Mouse (Mus musculus): ENCODE data around the gene Pigu.

Pigu gene

DNA sequence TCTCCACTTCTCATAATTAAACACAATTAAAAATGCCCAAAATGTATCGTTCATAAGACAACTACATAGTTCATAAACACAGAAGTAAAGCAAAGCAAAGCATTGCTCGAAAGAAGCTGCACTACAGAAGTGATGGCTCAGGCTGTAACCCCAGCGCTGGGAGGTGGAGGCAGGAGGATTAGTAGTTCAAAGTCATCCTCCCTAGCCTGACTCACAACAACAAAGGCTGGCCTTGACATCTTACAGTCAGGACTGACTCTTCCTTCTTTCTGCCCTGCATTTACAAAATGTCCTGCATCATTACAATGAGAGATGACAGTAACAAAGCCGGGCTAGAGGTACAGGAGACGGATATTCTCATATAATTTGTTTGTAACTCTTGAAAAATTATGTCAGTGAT is 29.3 kb downstream of the Pigu start:
- ChIA-PET CTCF (interaction anchor here in 1 of 4 experiments (0.6 kb wide), 1 partner anchor 418 kb away, joined by 9 read pairs; no protein-coding TSS in a partner anchor), POLR2A (interaction anchor here in 1 of 4 experiments (1.6 kb wide), 1 partner anchor 54 kb away, joined by 4 read pairs; no protein-coding TSS in a partner anchor)

DNA sequence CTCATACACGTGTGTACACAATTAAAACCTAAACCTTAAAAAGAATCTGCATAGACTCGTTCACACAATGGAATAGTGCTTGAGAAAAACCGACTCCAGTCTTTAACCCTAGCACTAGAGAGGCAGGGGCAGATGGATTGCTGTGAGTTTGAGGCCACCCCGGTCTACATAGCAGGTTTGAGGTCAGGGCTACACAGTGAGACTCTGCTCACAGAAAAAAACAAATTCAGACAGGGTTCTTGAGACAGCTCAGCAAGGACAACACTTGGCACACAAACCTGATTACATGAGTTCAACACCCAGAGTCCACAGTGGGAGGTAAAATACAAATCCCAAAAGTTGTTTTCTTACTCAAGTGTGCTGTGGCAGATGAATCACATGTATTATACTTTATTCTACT is 31.2 kb downstream of the Pigu start:
- ChIA-PET CTCF (no interaction called here), POLR2A (no interaction called here)

DNA sequence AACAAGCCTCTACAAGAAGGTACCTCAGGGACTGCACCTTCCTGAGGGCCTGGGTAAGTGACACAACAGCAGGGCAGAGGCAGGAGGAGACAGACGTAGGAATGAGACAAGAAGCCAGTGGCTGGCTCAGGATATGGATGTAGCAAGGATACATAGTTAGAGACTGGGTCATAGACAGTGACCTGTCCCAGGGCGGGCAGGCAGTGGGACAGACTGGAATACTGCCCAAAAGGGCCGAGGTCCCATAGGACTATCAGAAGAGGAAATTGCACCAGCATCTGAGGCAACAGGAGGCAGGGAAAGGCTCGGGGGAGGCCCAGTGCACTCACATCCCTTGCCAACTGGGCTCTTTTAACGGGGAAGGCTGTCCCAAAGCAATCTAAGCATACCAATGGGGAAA is 36.6 kb downstream of the Pigu start:
- CTCF ChIA-PET, result interaction anchor here in 1 of 4 experiments (0.7 kb wide), 1 partner anchor 101 kb away, joined by 3 read pairs; no protein-coding TSS in a partner anchor
- POLR2A ChIA-PET, result no interaction called here

DNA sequence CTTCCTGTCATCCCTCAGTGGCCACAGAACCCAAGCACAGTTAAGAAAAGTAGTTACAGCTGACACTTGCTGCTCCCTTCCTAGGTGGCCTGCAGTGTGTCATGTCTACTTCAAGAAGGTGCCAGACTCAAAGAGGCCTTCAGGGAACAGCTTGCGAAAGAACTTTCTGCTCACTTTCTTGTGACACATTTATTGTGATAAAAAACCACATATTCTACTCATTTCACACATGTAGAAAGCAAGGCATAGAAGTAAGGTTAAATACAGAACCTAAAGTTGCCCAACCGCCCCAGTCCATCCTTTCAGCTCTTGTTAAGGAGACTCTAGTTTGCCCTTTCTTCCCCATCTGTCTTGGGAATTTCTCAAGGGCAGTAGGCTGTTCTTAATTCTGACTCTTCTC is 38.6 kb downstream of the Pigu start:
- POLR2A ChIA-PET, result interaction anchor here in 1 of 4 experiments (1.2 kb wide), 1 partner anchor 38 kb away, joined by 3 read pairs; no protein-coding TSS in a partner anchor
- CTCF ChIA-PET, result interaction anchor here in 1 of 4 experiments (0.7 kb wide), 1 partner anchor 26 kb away, joined by 3 read pairs; no protein-coding TSS in a partner anchor

DNA sequence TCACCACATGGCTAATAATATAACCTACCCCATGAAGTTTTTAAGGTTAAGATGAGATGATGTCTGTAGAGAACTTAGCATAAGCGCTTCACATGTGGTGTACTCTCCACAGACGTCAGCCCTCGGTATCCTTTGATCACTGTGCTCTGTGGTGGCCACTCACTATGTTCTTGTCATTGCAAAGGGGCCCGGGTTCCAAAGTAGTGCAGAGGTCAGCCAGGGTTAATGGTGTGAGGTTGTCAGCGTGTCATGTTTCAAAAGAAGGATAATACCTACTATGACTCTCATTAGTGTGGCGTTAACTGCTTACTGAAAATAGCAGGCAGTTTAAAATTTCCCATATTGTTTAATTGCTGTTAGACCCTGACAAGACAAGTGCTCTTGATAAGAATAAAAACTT is 43.6 kb downstream of the Pigu start:
- POLR2A ChIA-PET, result interaction anchor here in 2 of 4 experiments (0.6 to 1.4 kb wide), 2 partner anchors 16 to 887 kb away, joined by 3 to 4 read pairs; no protein-coding TSS in a partner anchor
- CTCF ChIA-PET, result interaction anchor here in 1 of 4 experiments (0.7 kb wide), 1 partner anchor 228 kb away, joined by 4 read pairs; no protein-coding TSS in a partner anchor

DNA sequence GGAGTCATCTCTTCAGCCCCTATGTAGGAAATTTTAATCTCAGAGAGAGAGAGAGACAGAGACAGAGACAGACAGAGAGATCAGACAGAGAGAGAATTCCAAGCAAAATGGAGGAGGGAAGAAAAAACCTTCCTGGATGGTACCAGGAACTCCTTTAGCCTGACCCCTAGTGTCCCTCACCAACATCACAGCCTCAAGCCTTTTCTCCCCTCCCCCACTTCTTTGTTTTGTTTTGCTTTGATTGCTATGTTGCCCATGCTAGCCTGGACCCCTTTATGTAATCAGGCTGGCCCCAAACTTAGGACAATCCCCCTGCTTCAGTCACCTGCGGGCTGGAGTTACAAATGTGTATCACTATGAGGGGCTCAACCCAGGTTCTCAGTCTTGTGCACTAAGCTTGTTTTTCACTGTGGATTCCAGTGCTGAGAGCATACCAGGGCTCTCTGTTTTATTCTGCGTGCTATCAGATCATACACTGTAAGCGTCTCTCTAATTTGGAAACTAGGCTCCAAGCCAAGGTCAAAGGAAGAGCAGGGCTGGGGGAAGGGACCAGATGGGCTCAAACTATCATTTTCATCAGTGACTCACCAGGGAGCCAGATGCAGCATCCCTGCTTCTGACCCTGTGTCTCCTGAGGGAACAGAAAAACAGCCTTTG is 48.2 kb downstream of the Pigu start:
- ChIA-PET CTCF (interaction anchor here in 1 of 4 experiments (1.5 kb wide), 1 partner anchor 10 kb away, joined by 3 read pairs; no protein-coding TSS in a partner anchor), POLR2A (interaction anchor here in 3 of 4 experiments (0.6 to 2.1 kb wide), 11 partner anchors 9 to 882 kb away, joined by 3 to 7 read pairs (median 3); partner anchors contain the start of genes Map1lc3a (in 1 of the 3) and Pigu (in 1 of the 3))

DNA sequence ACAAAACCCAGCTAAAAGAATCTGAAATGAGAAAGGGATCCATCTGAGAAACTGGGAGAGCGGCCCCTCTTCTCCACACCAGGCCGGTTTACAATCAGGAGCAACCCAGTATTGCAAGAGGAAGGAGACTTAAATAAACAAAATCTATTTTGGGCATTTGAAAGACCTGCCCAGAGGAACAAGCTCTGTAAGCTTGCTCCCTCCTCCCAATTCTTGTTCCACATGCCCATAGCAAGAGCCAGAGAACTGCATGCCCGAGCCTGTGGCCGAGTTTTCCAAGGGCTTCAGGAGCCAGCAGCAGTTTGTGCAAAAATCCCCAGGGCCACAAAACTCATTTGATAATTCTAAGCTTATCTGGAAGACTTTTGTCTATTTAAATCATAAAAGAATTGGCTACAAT is 57.7 kb downstream of the Pigu start:
- ChIA-PET POLR2A (interaction anchor here in 1 of 4 experiments (0.6 to 1.6 kb wide), 5 partner anchors 9 to 390 kb away, joined by 3 to 5 read pairs (median 3); no protein-coding TSS in a partner anchor), CTCF (interaction anchor here in 1 of 4 experiments (0.6 kb wide), 1 partner anchor 64 kb away, joined by 6 read pairs; no protein-coding TSS in a partner anchor)

DNA sequence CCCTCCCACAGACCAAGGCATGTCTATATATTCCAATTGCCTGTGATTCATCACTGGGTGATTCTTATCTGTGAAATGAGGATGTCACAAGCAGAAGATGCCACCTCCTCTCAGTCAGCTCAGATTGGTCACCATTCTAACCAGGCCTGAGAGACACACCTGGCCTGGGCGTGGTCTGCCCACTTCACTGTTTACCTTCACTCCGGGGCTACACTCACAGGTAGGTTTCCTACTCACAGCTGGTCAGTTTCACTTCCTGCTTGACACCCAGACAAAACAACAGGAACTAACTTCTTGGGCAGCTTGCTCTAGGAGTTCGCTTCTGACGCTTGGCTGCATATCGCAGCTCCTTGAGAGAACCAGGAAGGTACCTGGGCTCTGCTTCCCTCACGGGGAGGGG is 61.8 kb downstream of the Pigu start:
- POLR2A ChIA-PET, result interaction anchor here in 1 of 4 experiments (0.8 to 1.1 kb wide), 3 partner anchors 19 to 92 kb away, joined by 3 to 4 read pairs (median 3); partner anchors contain the start of gene Map1lc3a
- CTCF ChIA-PET, result interaction anchor here in 1 of 4 experiments (0.6 kb wide), 1 partner anchor 155 kb away, joined by 3 read pairs; no protein-coding TSS in a partner anchor

DNA sequence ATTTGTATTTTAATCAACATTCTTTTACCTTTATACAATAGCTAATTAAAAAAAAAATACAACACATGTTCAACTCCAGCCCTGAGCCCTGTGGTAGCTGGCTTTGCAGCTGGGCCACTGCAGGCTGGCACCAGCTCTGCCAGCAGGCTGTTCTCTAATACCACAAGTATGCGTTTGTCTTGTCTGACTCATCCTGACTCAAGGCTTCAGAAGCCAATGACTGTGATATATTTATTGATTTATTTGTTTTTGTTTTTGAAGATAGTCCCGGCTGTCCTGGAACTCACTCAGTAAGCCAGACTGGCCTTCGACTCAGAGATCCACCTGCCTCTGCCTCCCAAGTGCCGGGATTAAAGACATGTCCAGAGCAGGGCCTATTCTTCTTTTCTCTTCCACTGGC is 63.3 kb downstream of the Pigu start:
- CTCF ChIA-PET, result no interaction called here
- POLR2A ChIA-PET, result interaction anchor here in 2 of 4 experiments (0.7 to 1.7 kb wide), 3 partner anchors 9 to 15 kb away, joined by 3 read pairs; no protein-coding TSS in a partner anchor

DNA sequence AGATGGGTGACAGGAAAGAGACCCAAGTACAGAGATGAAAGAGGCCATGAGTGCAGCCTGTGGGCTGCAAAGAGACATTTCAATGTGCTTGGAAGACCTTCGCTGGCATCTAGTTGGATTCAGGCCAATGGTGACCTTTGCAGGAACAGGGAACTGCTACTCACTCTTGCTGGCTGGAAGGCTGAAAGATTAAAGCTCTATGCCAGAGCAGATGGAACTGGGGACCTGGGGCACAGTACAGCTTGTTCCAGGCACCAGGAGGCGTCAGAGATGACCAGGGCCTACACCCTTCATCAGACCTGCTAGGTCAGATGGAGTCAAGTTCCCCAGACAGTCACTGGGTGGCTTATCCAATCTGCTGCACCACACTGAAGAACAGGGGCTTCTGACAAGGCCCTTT is 63.8 kb downstream of the Pigu start:
- POLR2A ChIA-PET, result interaction anchor here in 2 of 4 experiments (0.7 to 1.7 kb wide), 3 partner anchors 10 to 15 kb away, joined by 3 read pairs; no protein-coding TSS in a partner anchor
- CTCF ChIA-PET, result interaction anchor here in 1 of 4 experiments (0.6 to 0.7 kb wide), 2 partner anchors 25 to 79 kb away, joined by 3 read pairs; no protein-coding TSS in a partner anchor

DNA sequence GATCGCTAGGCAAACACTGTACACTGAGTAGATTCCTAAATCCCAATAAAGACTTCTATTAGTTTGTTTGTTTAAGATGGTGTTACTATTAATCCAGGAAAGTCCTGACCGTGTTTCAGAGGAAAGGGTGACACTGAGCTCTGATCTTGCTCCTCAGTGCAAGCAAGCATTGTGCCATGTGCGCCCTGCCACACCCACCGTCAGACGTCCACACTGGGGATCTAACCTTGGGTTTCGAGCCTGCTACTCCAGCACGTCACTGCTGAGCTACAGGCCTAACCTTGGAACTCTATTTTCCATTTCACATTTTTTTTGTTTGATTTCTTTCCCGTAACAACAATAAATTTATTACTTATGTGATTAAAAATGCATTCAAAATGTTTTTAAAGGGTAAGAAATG is 67.2 kb downstream of the Pigu start:
- POLR2A ChIA-PET, result interaction anchor here in 2 of 4 experiments (0.7 to 1.9 kb wide), 5 partner anchors 10 to 54 kb away, joined by 3 to 5 read pairs (median 4); partner anchors contain the start of gene Dynlrb1 (in 1 of the 2)
- CTCF ChIA-PET, result interaction anchor here in 2 of 4 experiments (0.6 to 0.8 kb wide), 3 partner anchors 19 to 468 kb away, joined by 3 read pairs; no protein-coding TSS in a partner anchor

DNA sequence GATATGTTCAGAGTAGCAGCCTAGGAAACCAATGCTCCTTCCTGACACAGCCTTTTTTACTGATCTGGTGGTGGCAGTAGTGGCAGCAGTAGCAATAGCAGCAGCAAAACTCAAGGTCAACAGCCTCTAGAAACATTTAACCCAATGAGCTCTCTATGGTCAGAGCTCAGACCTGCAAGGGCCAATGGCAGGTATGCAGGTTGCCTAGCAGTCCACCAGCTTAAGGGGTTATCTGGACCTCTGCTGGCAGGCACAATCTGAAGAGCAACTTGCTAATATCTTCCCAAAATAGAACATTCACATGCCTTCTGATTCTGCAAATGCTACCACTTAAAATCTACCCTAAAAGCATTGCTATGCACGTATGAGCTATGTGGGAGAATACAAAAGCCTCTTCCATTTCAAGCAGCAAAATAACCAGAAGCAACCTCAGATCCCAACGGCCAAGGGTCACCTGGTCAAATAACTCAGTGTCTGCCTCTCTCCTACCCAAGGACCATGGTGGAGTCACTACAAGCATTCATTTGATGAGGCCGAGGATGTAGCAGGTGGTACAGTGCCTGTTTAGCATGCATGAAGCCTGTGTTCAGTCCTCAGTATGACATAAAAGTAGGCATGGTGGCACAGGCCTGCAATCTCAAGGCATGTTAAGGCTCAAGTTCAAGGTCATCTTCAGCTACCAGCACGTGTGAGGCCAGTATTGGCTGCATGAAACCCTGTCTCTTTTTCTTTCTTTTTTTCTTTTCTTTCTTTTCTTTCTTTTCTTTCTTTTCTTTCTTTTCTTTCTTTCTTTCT is 69.6 kb downstream of the Pigu start:
- CTCF ChIA-PET, result no interaction called here

DNA sequence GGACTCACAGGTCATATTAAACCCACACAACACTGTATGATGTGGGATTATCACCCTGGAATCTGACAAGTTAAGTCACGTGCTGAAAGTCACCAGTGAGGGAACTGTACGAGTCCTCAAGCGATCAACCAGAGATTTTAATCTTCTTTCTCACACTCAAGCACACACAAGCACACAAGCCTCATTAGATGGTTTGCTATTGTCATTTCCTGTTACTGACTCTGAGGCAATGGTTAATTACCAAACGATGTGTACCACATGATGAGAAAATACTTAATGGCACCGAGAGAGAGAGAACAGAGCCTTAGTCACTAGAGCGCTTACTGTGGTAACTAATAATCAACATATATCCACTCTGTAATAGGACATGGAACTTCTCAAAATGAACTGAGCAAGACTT is 71.5 kb downstream of the Pigu start:
- POLR2A ChIA-PET, result interaction anchor here in 3 of 4 experiments (0.6 to 2.6 kb wide), 5 partner anchors 9 to 96 kb away, joined by 3 to 8 read pairs (median 4); partner anchors contain the start of gene Map1lc3a (in 2 of the 3)

More for the DNA sequence above, 69.6 kb downstream of the Pigu start:
- POLR2A ChIA-PET, result interaction anchor here in 2 of 4 experiments (1.1 to 2.6 kb wide), 3 partner anchors 11 to 572 kb away, joined by 3 to 8 read pairs (median 6); partner anchors contain the start of gene Map1lc3a (in 2 of the 2)

DNA sequence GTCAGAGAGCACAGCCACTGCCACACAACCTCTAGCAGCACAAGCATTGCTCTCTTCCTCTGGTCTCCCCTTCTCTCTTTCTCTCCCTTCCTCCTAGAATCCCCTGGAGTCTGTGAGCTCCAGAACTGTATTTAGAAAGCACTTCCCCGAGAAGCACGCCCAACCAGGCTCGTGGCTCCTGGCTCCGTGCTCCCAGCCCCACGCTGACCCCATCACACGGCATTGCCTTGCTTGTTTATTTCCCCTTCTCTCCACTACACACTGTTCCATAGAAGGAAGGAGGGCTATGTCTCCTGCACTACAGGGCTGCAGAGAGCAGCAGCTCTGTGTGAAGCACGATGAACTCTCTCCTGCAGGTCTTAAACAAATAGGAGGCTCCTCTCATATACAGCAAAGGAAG is 72.6 kb downstream of the Pigu start:
- POLR2A ChIA-PET, result interaction anchor here in 3 of 4 experiments (0.6 to 2.6 kb wide), 6 partner anchors 8 to 257 kb away, joined by 3 to 8 read pairs (median 4); partner anchors contain the start of gene Map1lc3a (in 1 of the 3)
- CTCF ChIA-PET, result interaction anchor here in 3 of 4 experiments (0.6 to 1.0 kb wide), 3 partner anchors 9 to 100 kb away, joined by 3 to 4 read pairs (median 4); partner anchors contain the start of gene Map1lc3a (in 1 of the 3)

More for the DNA sequence above, 71.5 kb downstream of the Pigu start:
- CTCF ChIA-PET, result interaction anchor here in 2 of 4 experiments (0.5 to 1.0 kb wide), 3 partner anchors 10 to 1632 kb away, joined by 3 to 4 read pairs (median 3); partner anchors contain the start of gene Map1lc3a (in 1 of the 2)

DNA sequence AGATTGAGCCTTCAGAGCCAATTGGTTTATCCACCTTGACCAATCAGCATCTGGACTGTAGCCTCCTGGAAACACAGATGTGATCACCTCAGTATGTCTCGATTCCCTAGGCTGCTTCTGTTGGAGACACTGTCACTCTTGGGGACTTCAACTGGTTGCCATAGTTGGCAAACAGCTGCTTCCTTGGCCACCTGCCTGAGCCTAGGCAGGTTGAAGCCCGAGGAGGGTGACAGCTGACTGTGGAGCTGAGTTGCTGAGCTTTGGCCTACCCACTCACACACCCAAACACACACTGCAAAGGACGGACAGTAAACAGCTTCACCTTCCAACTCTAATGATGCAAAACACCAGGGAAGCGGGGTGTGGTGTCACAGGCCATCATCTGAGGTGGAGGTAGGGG is 73.4 kb downstream of the Pigu start:
- CTCF ChIA-PET, result no interaction called here
- POLR2A ChIA-PET, result interaction anchor here in 3 of 4 experiments (0.6 to 1.5 kb wide), 5 partner anchors 10 to 98 kb away, joined by 3 to 4 read pairs (median 3); no protein-coding TSS in a partner anchor

DNA sequence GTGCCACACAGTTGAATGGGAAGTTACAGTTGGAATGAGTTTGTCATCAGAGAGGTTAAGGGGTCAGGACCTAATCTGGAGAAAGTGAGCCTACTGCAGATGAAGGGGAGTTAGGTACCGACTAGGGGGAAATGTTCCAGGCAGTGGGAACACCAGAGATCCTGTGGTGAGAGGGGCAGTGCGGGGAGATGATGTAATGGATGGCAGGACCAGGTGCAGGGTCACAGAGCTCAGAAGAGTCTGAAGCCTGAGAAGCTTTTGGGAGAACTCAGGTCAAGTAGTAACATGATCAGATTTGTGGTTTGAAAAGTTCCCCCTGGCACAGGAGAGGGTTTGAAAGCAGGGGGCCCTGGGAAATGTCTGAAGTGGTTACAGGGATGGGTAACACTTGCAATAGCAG is 77.1 kb downstream of the Pigu start:
- POLR2A ChIA-PET, result interaction anchor here in 1 of 4 experiments (0.5 kb wide), 1 partner anchor 230 kb away, joined by 7 read pairs; no protein-coding TSS in a partner anchor
- CTCF ChIA-PET, result no interaction called here

DNA sequence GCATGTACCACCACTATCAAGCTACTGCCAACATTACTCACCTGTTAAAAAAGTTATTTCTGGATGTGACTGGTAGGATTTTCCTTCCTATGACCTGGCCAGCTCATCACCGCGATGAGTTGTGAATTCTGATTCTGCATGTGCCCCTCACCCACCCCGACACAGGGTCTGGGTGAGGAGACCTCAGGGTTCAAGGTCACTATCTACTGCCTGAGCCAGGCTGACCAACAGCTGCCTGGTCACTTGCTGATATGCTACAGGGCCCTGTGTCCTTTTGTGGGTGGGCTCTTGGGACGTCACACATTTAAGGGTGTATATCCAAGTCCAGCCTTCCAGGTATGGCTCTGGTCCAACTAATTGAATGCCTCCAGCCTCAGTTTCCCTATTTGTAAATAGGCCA is 78.1 kb downstream of the Pigu start:
- ChIA-PET CTCF (no interaction called here), POLR2A (interaction anchor here in 1 of 4 experiments (1.1 kb wide), 1 partner anchor 14 kb away, joined by 3 read pairs; no protein-coding TSS in a partner anchor)

DNA sequence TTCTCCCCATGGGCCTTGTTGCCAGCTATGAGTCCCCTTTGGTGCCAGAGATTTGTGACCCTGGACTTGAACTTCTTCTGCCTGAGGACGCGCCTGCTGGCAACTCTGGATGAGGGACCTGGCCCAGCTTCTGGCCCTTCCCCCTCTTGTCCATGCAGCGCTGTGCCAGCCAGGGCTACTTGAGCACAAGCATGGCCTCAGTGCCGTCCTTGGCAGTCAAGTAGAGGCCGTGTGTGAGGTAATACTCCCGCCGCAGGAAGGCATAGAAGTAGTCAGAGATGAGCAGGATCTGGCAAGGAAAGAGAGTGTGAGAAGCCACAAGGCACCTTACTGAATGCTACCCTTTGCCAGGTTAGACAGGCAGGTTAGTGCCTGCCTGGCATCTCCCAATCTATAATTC is 78.9 kb downstream of the Pigu start:
- ChIA-PET POLR2A (interaction anchor here in 2 of 4 experiments (1.1 to 3.8 kb wide), 4 partner anchors 11 to 204 kb away, joined by 3 to 23 read pairs (median 16); partner anchors contain the start of genes Ahcy (in 1 of the 2) and Dynlrb1 (in 1 of the 2)), CTCF (no interaction called here)
